Comparison of ENCODE assay signal across 16 mouse cellular contexts in the genomic region with DNA sequence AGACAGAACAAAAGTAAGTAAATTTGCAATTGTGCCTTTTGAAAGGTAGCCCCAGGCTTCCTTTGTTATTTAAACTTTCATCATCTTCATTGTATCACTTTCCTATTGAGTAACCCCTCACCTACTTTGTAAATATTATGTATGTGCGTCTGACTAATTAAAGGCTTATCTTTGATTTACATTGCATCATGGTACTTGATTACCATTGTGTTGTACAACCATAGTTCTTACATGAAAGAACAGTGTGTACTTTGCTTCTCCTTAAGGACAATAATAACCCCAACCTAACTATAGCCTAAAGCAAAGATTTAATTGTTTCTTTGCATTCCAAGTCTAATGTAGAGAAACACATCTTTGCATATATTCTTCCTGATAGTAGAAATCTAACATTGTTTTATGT.
"Had no signal": no experiment of that assay in that cellular context is flagged by ENCODE, and none has a peak within 500 bp of the region (broad histone marks: within the 10 kb centered on the region; RNA-seq: fewer than 3 reads in every experiment).

No protein-coding gene starts in this region.

- H3K9ac ChIP-seq: neural tube, embryonic 13.5 days; neural tube, embryonic 15.5 days; stomach, embryonic 15.5 days had no signal

- H3K4me1 ChIP-seq: neural tube, embryonic 13.5 days; neural tube, embryonic 15.5 days; stomach, embryonic 15.5 days had no signal

- H3K27ac ChIP-seq: neural tube, embryonic 13.5 days; neural tube, embryonic 15.5 days; stomach, embryonic 15.5 days; stomach, postnatal 0 days had no signal

- H3K4me2 ChIP-seq: neural tube, embryonic 13.5 days; neural tube, embryonic 15.5 days; stomach, embryonic 15.5 days had no signal

- H3K9me3 ChIP-seq: neural tube, embryonic 13.5 days; neural tube, embryonic 15.5 days; stomach, embryonic 15.5 days had no signal

- H3K27me3 ChIP-seq: neural tube, embryonic 13.5 days; neural tube, embryonic 15.5 days; stomach, embryonic 15.5 days had no signal

- H3K36me3 ChIP-seq: neural tube, embryonic 13.5 days; neural tube, embryonic 15.5 days; stomach, embryonic 15.5 days had no signal

- H3K4me3 ChIP-seq: neural tube, embryonic 13.5 days; neural tube, embryonic 15.5 days; stomach, embryonic 15.5 days had no signal

- DNase-seq: retina, postnatal 1 day; right cerebral cortex, adult 18-20 months; right cerebral cortex, postnatal 14 days; right cerebral cortex, postnatal 25 days; right cerebral cortex, postnatal 4 days; spleen, adult 18-20 months; thymus, adult 18-20 months; thymus, adult 2 months; thymus, postnatal 14 days; thymus, postnatal 25 days; thymus, postnatal 36 days; thymus, postnatal 4 days had no signal
